Mouse (Mus musculus) Patski (cell line): ENCODE data around the gene Tas2r119. TPM values are rescaled to one million over a fixed set of nuclear protein-coding genes. Genes with fewer than 3 reads are reported as not detected.

Experiments
- ATAC-seq: fragments of 100-300 bp; one replicate; pipeline ENCODE4 v1.8.0; 2021
- CTCF ChIA-PET: fragments of 350-600 bp; sonication (Branson Sonifier 250); formaldehyde crosslinking; loops from one replicate; lab custom pipeline; 2022; ENCODE audit warnings: inconsistent platforms; lab: Charles Lee
- POLR2A ChIA-PET: fragments of 350-600 bp; sonication (Branson Sonifier 250); formaldehyde crosslinking; loops from one replicate; lab custom pipeline; 2022; ENCODE audit warnings: antibody characterized with exemption, inconsistent platforms; lab: Charles Lee
- DNase-seq: peaks from one replicate; pipeline ENCODE4 v3.0.0-alpha.2; 2011; ENCODE audit warnings: low read depth, low spot score
- H3K27me3 ChIP-seq: fragments of 371-371 bp; one replicate; pipeline ENCODE4 v1.5.1; 2021
- CTCF ChIP-seq: fragments of 100-300 bp; IDR thresholded peaks from one replicate; pipeline ENCODE4 v1.5.1; 2021
- in situ Hi-C: fragments of 300-500 bp; cut with MboI; formaldehyde crosslinking; loops from 3 replicates; pipeline ENCODE4 v1.11.1; 2018; ENCODE audit warnings: low pct_unique_long_range_greater_than_20kb, mixed read lengths
- polyA plus RNA-seq: library from polyadenylated mRNA; unstranded; gene quantifications from one replicate; pipeline ENCODE4 v1.2.3, GENCODE M21; 2021

Tas2r119 gene
- polyA plus RNA-seq, 1 experiment from 2014 or later: not detected

- TF ChIP-seq CTCF: no peak
- DNase-seq (no peak), ATAC-seq (no peak)
- ChIA-PET CTCF (no interaction called here), POLR2A (no interaction called here)
- no peaks in the 10 kb centered on the region for H3K27me3 ChIP-seq
- in situ Hi-C loops: no loop called here
These were observed 45.9 kb downstream of the Tas2r119 start for GRCm38 (mm10) chr15:32223028-32223427.

- in situ Hi-C loops: loop anchor here (25.0 kb wide), 1 partner anchor 613 kb away; the partner anchor contains the start of genes Cct5 and Fam173b
- ATAC-seq: no peak
- no peak for TF ChIP-seq CTCF
- ChIA-PET POLR2A (no interaction called here), CTCF (no interaction called here)
- no peaks in the 10 kb centered on the region for H3K27me3 ChIP-seq
- no peak for DNase-seq
These were observed 48.3 kb downstream of the Tas2r119 start for GRCm38 (mm10) chr15:32225394-32225793.

- no peak for TF ChIP-seq CTCF
- ATAC-seq (no peak), DNase-seq (no peak)
- no peaks in the 10 kb centered on the region for H3K27me3 ChIP-seq
- POLR2A ChIA-PET: no interaction called here
- CTCF ChIA-PET: no interaction called here
- in situ Hi-C loops: loop anchor here (25.0 kb wide), 1 partner anchor 614 kb away; the partner anchor contains the start of genes Cct5 and Fam173b
These were observed 49.3 kb downstream of the Tas2r119 start for GRCm38 (mm10) chr15:32226381-32226780.

- H3K27me3 ChIP-seq: no peaks in the 10 kb centered on the region
- POLR2A ChIA-PET: no interaction called here
- TF ChIP-seq CTCF: no peak
- no peak for DNase-seq
- ATAC-seq: no peak
- in situ Hi-C loops: loop anchor here (25.0 kb wide), 1 partner anchor 615 kb away; the partner anchor contains the start of genes Cct5 and Fam173b
- CTCF ChIA-PET: no interaction called here
These were observed 49.9 kb downstream of the Tas2r119 start for GRCm38 (mm10) chr15:32226888-32227395.

Other genes starting within 250 kb of the Tas2r119 start
- 69.9 TPM for gene Sema5a, start 67.5 kb downstream of the Tas2r119 start, polyA plus RNA-seq